Mouse (Mus musculus): Measurements from ENCODE around the gene Blcap.

DNA sequence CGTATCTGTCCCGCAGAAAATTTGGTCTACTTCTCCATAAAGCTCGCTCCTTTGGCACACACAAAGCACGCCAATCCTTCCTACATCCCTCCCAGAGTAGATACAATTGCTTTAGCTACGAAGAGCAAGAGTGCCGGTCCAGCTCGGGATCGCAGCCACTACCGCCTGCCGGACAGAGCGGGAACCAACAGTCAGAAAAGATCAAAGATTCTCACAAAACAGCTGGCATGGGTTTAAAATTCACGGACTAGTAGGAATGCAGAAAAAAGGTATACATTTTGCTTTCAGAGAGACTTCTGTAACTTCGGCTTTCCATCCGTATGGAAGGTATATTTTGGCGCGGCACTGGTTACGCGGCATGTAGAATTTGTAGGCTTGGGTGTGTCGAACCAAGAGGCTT lies 11.6 kb downstream of the Blcap start:
- no peak for TF ChIP-seq POLR2A (IDR thresholded peaks at IDR 0.05; ENCODE audit: insufficient read depth, low read length)
- no peak for TF ChIP-seq CTCF (IDR thresholded peaks at IDR 0.05; ENCODE audit: low read depth, low read length)
- TF ChIP-seq EP300 (IDR thresholded peaks at IDR 0.05; ENCODE audit: insufficient read depth, low read depth, low read length): no peak
